Mouse (Mus musculus): ENCODE measurements around the gene Ndufa13. TPM values are rescaled to one million over a fixed set of nuclear protein-coding genes. Genes with fewer than 3 reads are reported as not detected.

Gene Ndufa13
- total RNA-seq, 4 experiments from 2014 or later: 248 to 328 (median 285) TPM

DNA sequence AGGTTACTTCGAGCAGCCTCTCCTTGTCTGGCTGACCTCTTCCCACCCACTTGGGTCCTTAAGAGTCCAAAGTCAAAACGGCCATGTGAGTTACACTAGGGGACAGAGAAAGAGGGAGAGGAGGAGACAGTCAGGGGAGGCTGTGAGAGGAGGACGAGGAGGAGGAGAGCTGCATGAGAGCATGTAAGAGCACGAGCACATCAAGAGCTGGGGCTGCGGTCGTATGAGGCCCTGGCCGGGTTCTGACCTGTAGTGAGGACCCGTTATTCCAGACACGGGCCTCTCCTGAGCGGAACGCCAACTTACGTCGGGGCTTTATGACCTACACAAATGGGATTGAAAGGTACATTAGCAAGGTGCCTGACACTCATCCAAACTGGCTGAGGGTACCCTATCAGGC lies 9.6 kb upstream of the Ndufa13 start:
- DNase-seq (ENCODE audit: low spot score in 2 of 2): no peak

DNA sequence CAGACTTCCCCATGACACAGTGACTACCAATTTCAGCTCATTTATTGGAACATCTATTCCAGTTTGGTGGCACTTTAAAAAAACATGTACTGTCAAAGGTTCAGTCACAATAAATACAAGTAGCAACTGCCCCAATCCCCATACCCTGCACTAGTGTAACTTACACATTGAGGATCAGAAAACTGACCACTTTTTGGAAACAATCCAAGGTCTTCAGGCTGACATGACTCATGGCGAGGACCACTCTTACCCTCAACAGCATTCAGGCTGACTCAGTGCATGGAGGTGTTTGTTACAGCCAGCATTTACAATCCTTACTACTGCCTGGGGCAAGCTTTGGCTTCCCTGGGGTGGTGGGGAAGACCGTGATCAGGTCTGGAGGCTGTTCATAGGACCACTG lies 4.7 kb upstream of the Ndufa13 start:
- no peak for DNase-seq (ENCODE audit: low spot score in 2 of 2)

DNA sequence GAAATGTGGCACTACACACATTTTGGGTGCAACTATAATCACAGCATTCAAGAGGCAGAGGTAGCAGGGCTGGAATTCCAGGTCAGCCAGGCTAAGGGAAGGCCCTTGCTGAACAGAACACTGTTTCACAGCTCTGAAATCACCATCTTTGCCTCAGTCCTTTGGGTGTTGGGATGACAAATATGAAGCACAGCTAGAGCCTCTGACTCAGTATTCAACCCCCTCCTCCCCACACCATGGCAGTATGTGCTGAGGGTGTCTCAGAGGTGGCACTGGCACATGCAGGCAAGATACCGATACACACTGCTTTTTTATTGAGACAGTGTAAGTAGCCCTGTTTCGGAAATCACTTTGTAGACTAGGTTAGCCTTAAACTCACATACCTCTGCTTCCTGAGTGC lies 3.9 kb upstream of the Ndufa13 start:
- DNase-seq (ENCODE audit: low spot score in 2 of 2): no peak

DNA sequence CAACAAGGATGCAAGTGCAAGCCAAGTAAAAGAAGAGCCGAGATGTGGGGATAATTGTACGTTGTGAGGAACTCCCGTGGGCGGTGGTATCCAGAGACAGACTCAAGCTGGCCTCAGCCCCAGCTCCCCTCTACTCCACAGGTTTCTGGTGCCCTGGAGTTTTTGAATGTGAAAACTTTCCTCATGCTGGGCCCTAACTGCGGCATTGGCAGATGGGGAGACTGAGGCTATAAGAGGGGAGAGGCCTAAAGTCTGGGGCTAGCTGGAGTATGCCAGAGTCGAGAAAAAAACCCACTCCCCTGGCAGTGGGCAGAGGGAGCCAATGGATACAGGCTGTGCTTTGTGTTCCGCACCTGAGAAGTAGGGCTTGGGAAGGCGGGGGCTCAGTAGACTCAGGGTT lies 1.7 kb upstream of the Ndufa13 start:
- DNase-seq (ENCODE audit: low spot score in 2 of 2): no peak

DNA sequence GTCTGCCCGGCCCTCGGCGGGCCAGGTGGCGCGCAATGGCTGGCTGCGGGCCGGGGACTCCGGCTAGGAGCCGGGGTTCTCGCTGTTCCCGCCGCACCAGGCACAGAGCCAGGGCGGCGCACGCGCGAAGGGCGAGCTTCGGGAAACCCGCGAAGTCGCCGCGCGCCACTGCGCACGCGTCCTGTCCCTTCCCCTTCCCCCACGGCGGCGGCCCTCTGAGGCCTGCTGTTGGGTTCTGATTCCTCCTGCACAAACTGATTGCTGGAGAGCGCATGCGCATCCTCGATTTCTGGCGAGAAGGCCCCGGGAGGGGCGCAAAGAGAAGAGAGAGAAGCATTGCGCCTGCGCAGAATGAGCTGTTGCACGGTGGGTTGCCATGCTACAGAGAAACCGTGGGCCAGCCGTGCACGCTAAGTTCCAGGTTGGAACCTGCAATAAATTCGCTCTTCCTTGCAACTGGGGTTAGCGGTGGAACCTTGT lies 745 bp upstream of the Ndufa13 start:
- peak; percentile 96 to 99 for DNase-seq (ENCODE audit: low spot score in 2 of 2)

DNA sequence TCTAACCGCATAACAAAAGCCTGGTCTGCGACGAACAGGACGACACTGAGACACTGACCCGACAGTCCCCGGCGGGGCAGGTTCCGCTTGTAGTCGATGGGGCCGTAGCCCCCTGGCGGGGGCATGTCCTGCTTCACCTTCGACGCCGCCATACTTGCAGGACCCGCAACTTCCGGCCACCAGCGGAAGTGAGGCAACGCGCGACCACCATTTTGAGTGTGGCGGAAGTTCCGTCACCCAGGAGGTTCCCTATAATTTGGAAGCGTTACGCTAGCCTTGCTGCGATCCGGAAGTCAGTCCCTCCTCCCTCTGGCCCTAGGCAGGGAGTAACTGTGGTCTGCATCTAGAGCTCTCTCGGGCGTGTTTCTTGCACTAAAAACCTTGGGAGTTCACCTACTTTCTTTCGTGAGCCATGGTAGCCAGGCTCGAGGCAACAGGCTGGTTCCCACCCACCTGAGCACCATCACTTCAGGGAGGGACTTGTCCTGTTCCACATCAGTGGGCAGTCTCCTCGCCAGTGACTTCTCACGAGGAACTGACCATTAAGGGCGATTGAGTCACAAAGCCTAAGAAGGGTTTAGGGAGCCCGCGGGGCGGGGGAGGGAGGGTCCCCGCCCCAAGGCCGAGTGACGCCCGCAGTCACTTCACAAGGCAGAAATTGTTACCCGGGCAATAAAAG lies 735 bp downstream of the Ndufa13 start:
- peak; percentile 94 to 95 for DNase-seq (ENCODE audit: low spot score in 2 of 2)

DNA sequence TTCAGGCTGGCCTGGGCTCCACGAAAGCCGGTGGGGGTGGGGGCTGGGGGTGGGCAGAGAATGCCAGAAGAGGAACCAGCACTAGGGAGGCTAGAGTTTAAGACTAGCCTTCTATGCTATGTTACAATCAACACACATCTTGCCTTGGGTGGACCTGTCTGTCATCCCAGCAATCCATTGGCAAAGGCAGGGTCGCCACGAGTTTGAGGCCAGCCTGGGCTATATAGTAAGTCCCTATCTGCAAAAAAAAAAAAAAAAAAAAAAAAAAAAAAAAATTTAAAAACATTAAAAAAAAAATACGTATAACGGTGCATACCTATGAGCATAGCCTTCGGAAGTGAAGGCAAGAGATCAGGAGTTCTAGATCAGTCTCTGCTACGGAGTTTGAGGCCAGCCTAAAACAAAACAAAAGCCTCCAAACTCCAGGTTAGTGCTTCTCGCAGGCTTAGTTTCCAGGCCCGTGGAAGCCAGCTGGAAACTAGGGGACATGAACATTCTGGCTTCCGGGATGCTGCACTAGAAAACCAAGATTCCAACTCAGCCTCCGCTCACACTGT lies 1.4 kb downstream of the Ndufa13 start:
- DNase-seq (ENCODE audit: low spot score in 2 of 2): no peak

DNA sequence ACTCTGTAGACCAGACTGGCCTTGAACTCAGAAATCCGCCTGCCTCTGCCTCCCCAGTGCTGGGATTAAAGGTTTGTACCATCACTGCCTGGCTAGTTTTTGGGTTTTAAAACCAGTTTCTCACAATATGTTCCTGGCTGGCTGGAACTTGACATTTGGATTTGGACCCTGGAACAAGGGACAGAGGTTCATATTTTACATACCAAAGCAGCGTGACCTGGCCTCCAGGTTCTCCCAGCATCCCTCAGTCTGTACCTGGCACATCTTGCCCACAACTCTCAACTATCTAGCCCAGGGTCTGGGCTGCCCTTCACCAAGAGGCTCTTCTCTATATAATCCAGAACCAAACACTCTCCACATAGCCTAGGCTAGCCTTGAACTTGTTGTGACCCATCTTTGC lies 2.5 kb downstream of the Ndufa13 start:
- DNase-seq (ENCODE audit: low spot score in 2 of 2): no peak

DNA sequence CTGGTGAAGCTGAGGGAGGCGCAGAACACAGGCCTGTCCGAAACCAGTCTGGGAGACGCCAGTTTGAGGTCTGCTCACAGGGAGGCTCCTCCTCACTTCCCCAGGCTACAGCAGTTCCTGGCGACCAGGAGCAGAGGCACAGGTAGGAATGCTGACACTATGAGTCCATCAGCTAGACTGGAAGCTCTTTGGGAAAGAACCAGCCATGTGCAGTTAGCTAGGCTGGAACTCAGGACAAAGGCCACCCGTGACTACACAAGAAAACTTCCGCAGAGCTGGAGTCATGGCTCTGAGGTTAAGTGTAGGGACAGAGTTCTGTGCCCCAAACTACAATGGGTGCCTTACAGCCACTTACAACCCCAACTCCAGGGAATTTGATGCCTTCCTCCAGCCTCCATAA lies 4.5 kb downstream of the Ndufa13 start:
- no peak for DNase-seq (ENCODE audit: low spot score in 2 of 2)

DNA sequence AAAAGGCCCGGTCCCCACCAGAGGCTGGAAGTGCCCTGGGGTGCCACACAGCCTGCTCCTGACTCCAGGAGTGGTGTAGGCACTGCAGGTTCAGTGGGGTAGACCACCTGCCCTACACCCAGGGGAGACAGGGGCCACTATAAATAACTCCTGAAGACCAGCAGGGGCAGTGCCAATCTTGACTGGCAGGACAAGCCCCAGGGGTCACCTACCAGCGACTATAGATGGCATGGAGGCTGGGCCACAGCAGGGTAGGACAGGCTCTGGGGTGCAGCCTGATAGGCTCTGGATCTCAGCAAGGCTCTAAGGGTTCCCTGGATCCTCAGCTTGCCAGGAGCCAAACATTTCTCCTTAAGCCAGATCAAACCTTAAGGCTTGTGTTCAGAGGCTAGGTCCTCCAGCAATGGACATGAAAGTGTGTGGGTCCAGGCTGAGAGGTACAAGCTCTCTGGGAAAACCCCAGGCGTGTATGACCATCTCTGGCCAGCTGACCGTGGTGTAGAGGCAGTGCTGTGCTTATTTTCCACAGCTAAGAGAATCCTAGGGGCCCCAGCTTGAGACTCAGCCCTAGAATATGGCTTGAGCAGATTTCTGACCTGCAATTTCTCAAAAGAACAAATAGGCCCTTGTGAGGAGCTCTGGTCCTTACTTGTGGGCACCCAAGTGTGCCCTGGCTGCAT lies 6.4 kb downstream of the Ndufa13 start:
- no peak for DNase-seq (ENCODE audit: low spot score in 2 of 2)

DNA sequence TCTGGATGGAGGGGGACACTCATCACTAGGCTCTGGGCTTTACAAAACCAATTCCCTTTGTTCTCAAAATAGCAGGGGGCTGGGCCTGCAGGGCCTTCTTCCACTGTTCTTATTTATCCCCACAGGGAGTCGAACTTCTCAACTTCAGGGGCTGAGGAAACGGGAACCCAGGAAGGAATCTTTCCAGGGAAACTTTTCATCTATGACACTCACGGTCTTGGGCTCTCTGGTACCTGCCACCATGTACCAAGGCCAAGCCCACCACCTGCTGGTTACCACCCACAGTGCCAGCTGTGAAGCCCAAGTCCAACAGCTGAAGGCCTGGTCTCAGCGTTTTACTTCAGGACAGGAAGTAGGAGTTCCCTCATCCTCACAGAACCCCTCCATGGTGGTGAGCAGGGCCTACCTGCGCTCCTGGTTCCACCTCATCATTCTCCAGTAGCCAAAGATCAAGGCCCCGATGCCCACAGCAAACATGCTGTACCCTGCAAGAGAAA lies 7.5 kb downstream of the Ndufa13 start:
- no peak for DNase-seq (ENCODE audit: low spot score in 2 of 2)

DNA sequence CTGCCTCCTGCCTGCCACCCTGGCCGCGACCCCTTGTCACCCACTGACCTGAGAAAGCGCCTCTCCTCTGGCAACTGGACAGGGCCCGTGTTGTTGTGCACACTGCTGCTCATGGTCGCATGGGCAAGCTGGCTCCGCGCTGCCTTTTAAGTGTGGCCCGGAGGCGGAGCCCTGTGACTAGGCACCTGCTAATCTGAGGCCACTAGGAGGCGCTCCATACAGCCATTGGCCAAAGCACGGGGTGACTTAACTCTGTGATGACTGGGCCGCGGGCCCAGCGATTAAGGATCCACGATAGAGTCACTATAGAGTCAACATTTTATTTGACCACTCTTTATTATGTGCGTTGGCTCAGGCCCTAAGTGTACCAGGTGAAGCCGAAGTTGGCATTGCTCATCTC lies 8.5 kb downstream of the Ndufa13 start:
- DNase-seq (ENCODE audit: low spot score in 2 of 2): peak in 1 of 2 experiments; percentile 45

DNA sequence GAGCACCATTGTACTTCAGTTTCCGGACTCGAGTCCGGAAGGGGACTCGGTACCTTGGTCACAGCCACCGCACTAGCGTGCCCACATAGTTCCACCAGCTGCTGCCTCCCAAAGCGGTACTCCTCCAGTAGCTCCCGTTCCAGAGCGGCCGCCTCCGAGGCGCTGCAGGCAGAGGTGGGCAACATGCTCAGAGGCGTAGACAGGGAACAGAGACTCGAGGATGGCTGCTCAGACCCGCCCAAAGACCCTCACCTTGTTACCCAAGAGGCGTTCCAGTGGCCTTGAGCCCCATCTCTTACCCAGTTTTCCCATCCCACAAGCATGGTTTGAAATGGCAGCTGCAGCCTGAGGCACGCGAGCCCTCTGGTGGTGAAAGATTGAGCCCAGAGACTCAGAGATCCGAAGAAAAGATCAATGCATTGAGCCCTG lies 11.5 kb downstream of the Ndufa13 start:
- no peak for DNase-seq (ENCODE audit: low spot score in 2 of 2)

DNA sequence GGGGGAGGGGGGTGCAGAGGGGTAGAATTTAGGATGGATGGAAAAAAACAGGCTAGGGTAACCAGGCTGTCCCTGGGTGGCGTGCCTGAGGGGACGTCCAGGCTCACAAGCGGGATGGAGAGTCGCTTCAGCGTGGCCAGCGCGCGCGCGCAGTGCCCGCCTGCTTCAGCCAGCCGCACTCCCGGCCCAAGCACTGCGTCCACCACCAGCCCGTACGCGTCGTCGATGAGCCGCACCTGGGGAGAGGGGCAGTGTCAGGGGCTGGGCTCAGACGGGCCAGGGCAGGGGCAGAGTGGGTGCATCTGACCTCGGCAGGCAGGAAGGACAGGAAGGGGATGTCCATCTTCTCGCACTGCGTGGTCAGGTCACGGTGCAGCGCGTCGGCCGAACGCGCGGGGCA lies 13.5 kb downstream of the Ndufa13 start:
- no peak for DNase-seq (ENCODE audit: low spot score in 2 of 2)

DNA sequence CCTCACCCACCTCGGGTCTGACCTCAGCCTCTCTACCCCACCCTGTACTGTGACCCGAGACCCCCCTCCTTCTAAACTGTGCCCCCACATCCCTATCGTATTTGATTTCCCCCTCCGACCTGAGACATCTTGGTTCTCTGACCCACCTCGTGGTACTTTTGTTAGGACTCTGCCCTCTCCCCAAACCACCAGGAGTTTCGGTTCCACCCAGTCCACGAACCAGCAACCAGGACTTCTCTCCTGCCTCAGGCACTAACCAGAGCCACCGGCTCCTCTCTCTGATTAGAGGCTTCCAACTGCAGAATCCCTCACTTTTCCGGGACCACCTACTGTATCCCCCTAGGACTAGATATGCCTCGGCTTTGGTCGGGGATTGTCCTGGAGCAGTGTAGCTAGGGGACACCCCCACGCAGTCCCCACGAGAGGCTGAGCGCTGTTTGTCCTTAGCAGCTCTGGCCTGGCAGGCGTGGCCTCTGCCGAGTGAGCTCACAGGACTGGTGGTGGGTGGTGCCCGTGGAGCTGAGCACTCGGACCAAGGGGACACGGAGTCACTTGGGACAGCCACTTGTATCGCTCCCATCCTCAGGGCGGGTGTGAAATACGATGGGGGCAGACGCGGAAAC lies 14.0 kb downstream of the Ndufa13 start:
- DNase-seq (ENCODE audit: low spot score in 2 of 2): no peak

DNA sequence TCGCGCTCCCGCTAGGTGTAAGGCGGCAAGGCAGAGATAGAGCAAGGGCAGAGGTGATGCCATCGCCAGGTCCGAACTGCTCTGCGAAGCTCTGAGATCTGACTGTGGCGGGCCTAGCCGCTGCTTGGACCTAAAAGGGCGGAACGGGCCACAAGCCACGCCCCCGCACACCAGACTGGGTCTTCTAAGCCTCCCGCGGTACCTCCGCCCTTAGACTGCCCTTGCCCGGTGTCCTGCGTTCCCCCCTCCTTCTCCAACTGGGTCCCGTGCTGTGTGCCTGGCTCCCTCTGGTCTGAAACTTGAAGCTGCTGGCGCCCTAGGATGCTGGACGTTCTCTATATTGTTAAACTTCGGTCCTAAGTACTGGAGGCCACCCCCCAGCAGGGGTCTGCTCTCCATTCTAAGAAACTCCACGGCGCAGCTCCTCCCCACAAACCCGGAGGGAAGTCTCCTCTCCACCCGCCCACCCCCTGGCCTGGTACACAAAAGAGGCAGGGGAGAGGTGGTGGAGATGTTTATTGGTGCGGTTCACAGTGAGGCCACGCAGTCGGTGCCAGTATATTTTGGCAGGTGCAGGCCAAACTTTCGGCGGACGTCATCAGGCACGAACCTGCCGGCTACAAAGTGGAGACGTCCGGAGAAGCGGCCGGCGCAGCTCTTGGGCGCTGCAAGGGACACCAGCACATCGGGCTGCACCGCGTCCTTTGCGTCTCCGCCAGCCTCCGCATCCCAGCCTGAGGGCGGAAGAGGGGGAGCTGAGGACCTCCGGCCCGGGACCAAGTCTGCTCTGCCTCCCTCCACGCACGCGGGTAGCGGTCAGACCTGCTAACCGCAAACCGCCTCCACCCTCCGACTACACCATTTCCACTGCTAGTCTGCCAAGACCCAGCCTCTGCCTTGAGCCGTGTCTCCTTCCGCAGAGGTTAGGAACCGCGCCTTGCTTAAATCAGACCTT lies 14.8 kb downstream of the Ndufa13 start, which contains the start of gene Cilp2:
Gene Cilp2, minus strand, starts transcription at position 399 of the 955 bp plus-strand sequence.
- DNase-seq (ENCODE audit: low spot score in 2 of 2): peak in 1 of 2 experiments; percentile 58

DNA sequence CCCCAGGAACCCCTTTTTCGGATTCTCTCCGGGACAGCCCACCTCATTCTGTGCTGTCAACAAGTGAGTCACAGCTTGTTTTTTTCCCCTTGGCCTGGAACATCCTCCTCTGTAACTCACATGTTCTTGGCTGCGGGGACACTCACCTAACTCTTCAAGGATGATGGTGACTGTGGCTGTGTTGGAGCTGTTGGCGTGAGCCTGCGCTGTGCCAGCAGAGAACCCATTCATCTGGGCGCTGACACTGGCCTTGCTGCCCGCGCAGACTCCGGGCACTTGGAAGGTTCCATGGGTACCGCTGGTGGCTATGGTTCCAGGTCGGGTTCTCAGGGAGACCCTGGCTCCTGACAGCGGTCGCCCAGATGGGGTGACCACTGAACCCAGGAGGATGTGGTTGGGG lies 18.2 kb downstream of the Ndufa13 start:
- no peak for DNase-seq (ENCODE audit: low spot score in 2 of 2)

DNA sequence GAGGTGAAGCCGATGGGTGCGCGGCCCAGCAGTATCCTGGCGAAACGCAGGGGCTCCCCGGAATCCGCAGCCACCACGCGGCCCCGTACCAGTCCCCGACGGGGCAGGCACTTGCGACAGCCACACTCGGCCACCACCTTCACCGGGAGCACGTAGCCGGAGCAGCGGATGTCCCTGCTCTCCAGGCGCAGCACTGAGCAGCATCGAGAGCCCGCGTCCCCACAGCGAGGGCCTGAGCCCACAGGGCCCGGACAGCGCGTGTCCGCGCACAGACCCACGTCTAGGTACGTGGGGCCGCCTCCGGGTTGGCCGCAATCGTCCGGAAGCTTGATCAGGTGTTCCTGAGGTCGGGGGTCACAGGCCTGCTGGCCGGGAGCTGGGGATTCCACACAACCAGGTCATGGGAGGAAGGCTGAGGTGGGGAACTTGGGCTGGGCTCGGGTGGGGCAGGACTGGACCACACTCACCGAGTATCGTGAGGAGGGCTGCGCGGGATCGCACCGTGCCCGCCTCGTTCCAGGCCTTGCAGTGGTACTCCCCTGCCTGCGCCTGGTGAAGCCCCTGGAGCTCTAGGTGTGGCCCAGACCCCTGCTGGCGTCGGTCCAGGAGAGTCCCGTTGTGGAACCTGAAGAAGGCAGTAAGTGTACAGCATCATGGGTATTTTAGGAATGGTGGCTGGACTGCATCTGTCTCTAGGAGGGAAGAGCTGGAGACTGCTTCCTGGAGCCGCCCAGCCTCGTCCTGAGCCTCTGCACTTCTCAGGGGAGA lies 19.3 kb downstream of the Ndufa13 start:
- DNase-seq (ENCODE audit: low spot score in 2 of 2): no peak

DNA sequence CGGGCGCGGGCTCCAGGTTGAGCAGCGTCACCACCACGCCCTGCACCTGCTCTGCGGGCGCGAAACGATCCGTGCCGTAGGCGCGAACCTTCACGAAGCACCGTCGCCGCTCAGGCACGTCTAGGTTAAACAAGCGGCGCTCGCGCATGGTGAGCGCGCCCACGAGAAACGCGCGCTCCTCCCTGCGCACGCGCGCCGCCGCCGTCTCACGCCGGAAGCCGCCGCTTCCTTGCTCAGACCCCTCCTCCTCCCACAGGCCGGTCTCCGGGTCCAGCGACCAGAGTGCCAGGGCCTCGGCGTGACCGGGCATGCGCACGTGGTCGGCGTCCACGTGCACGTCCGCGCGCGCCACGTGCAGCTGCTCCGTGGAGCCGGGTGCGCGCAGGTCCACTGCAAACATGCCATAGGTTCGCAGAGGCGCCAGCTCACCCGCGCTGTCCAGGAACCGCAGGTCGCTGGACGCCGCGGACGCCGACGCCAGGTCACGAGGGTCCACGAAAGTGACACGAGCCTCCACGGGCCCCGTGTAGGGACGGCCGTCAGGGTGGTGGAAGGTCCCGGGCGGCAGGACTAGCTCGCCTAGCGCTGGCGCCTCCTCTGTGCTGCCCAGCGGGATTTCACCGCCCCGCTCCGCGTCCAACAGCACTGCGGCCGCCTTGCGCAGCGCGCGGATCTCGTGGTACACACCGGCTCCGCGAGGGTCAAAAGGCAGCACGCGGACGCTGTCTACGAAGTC lies 20.2 kb downstream of the Ndufa13 start:
- DNase-seq (ENCODE audit: low spot score in 2 of 2): no peak
